Mouse (Mus musculus): ENCODE data around the gene Gm3278.
"Not testable (repeated sequence)": the region's sequence is repeated elsewhere in the genome, so short reads cannot be mapped to it uniquely, and the experiment has no call there.

The Gm3278 gene

DNA sequence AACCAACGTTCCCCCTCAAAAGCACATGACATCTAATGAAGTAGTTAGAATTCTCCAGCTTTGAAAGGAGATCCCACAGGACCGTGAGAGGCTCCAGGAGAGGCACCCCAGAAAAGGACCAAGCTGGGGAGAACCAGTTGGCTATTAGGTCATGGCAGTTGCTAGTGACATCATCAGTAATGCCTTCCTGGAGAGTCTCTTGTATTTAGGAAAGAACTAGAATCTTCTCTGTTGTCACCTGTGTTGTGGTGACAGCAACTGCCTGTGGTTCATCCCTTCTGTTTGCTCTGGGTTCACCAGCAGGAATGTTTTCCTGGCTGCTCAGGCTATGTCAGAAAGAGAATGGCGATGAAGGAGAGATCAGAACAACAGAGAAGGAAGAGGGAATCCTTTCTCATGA, at the start of gene Gm3278:
TSS of gene Gm3278 (plus strand) at position 301 of the 400 bp plus-strand sequence.
- DNase-seq (ENCODE audit: extremely low spot score, low spot score) = not testable (repeated sequence)

DNA sequence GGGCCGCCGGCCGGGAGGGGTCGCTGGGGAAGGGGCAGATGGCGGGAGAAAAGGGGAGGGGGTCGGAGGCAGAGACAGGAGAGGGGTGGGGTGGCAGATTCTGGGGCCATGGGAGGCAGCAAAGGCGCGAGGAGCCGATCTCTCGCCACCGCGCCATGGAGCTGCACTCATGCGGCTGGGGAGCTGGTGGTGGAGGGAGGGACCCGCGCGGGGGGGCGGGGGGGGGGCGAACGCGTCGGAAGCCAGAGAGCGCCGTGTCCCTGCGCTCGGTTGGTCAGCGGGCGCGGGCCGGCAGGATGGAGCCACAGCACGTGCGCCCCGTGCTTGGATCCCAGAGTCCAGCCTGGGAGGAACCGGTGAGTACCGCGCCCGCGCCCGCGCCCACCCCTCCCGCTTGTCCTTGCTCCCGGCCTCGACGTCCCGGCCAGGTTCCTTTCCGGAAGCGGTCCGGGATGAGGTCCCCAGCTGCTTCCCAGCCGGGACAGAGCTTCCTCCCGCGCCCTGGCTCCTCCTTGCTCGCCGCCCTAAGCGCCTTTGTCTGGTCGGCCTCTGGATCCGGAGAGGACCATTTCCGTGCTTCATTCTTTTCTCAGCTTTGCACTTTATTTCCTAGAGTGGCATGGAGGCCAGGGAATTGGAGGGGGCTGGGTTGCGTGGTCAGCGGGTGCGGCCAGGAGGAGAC, 36.8 kb upstream of the Gm3278 start, which contains the start of gene Gm3264:
TSS of gene Gm3264 (plus strand) at position 278 of the 682 bp plus-strand sequence.
- peak; percentile 19 for DNase-seq (ENCODE audit: extremely low spot score, low spot score)

All from neural tube, embryonic 10.5 days (tissue).